Mouse (Mus musculus) G1E (cell line): Measurements from ENCODE around the gene Tbc1d24.

Experiments used
- CTCF ChIP-seq: IDR thresholded peaks from 2 replicates; pipeline ENCODE4 v1.5.1; 2012; ENCODE audit warnings: low read depth, low read length, inconsistent platforms, mixed read lengths
- POLR2AphosphoS5 ChIP-seq: IDR thresholded peaks from 2 replicates; pipeline ENCODE4 v1.6.1; 2012; ENCODE audit warnings: low read depth, low read length, inconsistent platforms; ENCODE audit not compliant: insufficient replicate concordance
- TAL1 ChIP-seq: conservative IDR thresholded peaks from 2 replicates; pipeline ENCODE4 v1.6.1; 2012; ENCODE audit warnings: low read depth, low read length, inconsistent platforms, mixed read lengths

- no peak for TF ChIP-seq CTCF
- no peak for TF ChIP-seq POLR2AphosphoS5
- no peak for TF ChIP-seq TAL1
Observed at GRCm38 (mm10) chr17:24127592-24127991, 77.8 kb downstream of the Tbc1d24 start.
